Mouse (Mus musculus): ENCODE measurements around the gene Srd5a1. TPM values are rescaled to one million over a fixed set of nuclear protein-coding genes. Genes with fewer than 3 reads are reported as not detected.

Srd5a1 gene
- polyA plus RNA-seq, 1 experiment: 3.4 TPM

DNA sequence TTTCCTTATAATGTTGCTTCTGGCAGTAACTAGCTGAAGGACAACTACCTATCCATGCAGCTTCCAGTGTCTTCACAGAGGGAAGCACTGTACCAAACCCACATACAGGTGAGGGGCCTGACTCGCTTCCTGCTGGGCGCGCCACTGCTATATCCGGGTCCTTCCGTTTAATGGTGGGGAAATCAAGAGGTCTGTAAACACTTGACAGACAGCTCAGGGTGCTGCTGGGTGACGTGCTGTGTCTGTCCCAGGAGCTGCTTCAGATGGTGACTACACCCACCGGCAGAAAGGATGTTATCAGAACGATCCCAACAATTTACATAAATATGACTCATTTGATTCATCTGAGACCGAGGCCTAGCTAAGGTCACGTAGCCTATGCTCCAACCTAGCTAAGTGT, 12.4 kb downstream of the Srd5a1 start:
- Histone ChIP-seq H3K4me3 (replicated peaks; ENCODE audit: extremely low read depth, low read depth, low read length) (no peak overlapping the region), H3K4me1 (ENCODE audit: control insufficient read depth, insufficient read depth, low read length) (no peaks in the 10 kb centered on the region)
- TF ChIP-seq POLR2A (IDR thresholded peaks at IDR 0.05; ENCODE audit: borderline replicate concordance, extremely low read depth, low read depth, low read length): no peak
- TF ChIP-seq CTCF (IDR thresholded peaks at IDR 0.05; ENCODE audit: insufficient read depth, low read length): no peak
- 63% methylated on average over 10 of the region's 10 CpGs for WGBS
- no peak for DNase-seq

DNA sequence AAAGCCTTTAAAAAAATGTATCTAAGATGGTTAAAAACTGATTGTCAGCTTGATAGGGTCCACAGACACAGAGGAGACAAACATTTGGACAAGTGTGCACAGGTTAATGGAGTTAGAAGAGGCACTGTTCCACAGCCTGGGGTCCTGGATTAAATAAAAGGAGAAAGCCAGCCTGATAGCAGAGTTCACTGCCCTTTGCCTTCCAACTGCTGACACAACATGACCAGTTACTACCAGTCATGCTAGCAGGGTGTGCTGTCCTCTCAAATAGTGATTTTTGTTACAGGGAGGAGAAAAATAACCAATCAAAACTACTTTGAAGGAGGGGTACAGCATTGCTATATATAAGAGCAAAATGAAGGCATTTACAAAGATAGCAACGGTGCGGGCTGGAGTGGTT, 14.7 kb downstream of the Srd5a1 start:
- TF ChIP-seq CTCF (IDR thresholded peaks at IDR 0.05; ENCODE audit: insufficient read depth, low read length) (no peak), POLR2A (IDR thresholded peaks at IDR 0.05; ENCODE audit: borderline replicate concordance, extremely low read depth, low read depth, low read length) (no peak)
- no peak for DNase-seq
- 83% methylated on average over 2 of the region's 2 CpGs for WGBS
- H3K4me3 ChIP-seq (replicated peaks; ENCODE audit: extremely low read depth, low read depth, low read length): no peak overlapping the region
- no peaks in the 10 kb centered on the region for H3K4me1 ChIP-seq (ENCODE audit: control insufficient read depth, insufficient read depth, low read length)

DNA sequence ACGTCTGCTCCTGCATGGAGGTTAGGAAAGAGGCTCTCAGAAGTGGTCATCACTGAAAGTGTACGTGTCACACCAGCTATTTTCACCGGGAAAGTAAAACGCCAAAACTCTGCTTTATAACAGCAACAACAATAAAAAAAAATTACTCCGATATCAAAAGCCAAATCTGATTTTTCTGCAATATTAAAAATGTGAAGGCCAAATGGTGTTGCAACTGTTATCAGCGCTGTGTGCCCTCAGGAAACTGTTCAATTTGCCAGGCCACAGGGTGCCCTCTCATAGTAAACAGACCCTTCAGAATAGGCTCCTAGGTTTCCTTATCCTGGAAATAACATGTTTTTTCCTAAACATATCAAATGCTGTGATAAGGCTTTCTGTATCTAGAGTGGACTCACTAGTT, 15.3 kb downstream of the Srd5a1 start:
- no peak overlapping the region for H3K4me3 ChIP-seq (replicated peaks; ENCODE audit: extremely low read depth, low read depth, low read length)
- TF ChIP-seq CTCF (IDR thresholded peaks at IDR 0.05; ENCODE audit: insufficient read depth, low read length): no peak
- 89% methylated on average over 6 of the region's 6 CpGs for WGBS
- no peak for DNase-seq
- H3K4me1 ChIP-seq (ENCODE audit: control insufficient read depth, insufficient read depth, low read length): no peaks in the 10 kb centered on the region

DNA sequence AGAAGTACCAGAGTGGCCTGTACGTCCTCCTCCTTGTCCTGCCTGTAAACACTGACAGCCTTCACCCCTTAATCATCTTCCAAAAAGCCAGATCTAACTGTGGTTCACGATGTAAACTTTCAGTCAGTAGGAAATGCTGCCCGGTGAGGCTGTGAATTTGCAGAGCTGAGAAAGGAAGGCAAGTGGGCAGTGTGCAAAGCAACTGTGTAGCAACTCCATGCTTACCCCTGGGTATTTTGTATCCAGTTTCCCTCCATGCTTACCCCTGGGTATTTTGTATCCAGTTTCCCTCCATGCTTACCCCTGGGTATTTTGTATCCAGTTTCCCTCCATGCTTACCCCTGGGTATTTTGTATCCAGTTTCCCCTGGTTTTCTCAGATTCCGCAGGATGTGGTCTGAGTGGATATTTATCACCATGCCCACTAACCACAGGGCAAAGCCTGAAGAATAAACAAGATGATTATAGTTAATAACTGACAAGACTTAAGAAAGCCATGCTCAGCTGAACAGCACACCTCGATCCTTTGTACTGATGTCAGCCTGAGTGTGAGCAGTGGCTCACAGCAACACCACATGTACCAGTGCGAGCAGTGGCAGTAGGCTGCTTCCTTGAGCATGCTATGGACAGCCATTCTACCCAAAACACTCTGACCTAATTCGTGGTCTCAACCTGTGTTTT, 16.5 kb downstream of the Srd5a1 start:
- H3K4me1 ChIP-seq (ENCODE audit: control insufficient read depth, insufficient read depth, low read length): no peaks in the 10 kb centered on the region
- no peak overlapping the region for H3K4me3 ChIP-seq (replicated peaks; ENCODE audit: extremely low read depth, low read depth, low read length)
- no peak for TF ChIP-seq POLR2A (IDR thresholded peaks at IDR 0.05; ENCODE audit: borderline replicate concordance, extremely low read depth, low read depth, low read length)
- TF ChIP-seq CTCF (IDR thresholded peaks at IDR 0.05; ENCODE audit: insufficient read depth, low read length): no peak
- DNase-seq: no peak
- WGBS: 79% methylated on average over 7 of the region's 7 CpGs

DNA sequence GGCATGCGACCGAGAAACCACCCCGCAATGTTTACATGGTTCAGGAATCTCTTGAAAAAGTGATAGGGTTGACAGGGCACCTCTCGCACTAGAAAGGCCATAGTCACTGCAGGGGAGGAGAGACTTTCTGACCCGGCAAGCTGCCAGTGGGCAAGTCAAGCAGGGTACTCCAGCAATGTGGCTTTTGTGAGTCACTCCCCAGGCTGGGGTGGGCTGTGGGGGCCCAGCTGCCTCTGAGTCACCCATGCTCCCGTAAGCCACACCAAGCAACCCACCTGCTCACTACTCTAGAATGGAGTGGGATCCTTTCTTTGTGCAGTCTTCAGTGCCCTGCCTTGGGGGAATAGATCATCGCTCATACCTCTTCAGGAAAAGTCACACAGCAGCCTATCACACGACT, 17.8 kb downstream of the Srd5a1 start:
- no peak overlapping the region for H3K4me3 ChIP-seq (replicated peaks; ENCODE audit: extremely low read depth, low read depth, low read length)
- WGBS: 51% methylated on average over 8 of the region's 8 CpGs
- no peaks in the 10 kb centered on the region for H3K4me1 ChIP-seq (ENCODE audit: control insufficient read depth, insufficient read depth, low read length)
- TF ChIP-seq POLR2A (IDR thresholded peaks at IDR 0.05; ENCODE audit: borderline replicate concordance, extremely low read depth, low read depth, low read length): no peak
- no peak for TF ChIP-seq CTCF (IDR thresholded peaks at IDR 0.05; ENCODE audit: insufficient read depth, low read length)
- DNase-seq: no peak

DNA sequence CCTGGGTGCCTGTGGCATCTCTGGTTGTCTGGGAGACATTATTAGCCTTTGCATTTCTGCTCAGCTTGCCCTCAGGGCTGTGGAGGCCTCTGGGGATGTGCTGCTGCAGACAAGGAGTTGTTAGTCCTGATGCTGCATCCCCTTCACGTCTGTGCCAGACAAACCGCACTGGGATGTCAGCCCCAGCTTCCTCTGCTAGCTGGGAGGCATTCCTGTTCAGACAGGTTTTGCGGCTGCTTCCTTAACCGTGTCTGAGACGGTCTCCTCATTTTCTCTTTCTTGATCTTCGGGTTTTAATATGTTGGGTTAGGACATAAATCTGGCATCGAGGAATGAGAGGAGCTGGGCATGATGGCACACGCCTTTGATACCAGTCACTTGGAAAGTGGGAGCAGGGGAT, 19.0 kb downstream of the Srd5a1 start:
- no peak overlapping the region for H3K4me3 ChIP-seq (replicated peaks; ENCODE audit: extremely low read depth, low read depth, low read length)
- H3K4me1 ChIP-seq (ENCODE audit: control insufficient read depth, insufficient read depth, low read length): no peaks in the 10 kb centered on the region
- DNase-seq: no peak
- WGBS: 83% methylated on average over 8 of the region's 8 CpGs
- TF ChIP-seq POLR2A (IDR thresholded peaks at IDR 0.05; ENCODE audit: borderline replicate concordance, extremely low read depth, low read depth, low read length) (no peak), CTCF (IDR thresholded peaks at IDR 0.05; ENCODE audit: insufficient read depth, low read length) (no peak)

DNA sequence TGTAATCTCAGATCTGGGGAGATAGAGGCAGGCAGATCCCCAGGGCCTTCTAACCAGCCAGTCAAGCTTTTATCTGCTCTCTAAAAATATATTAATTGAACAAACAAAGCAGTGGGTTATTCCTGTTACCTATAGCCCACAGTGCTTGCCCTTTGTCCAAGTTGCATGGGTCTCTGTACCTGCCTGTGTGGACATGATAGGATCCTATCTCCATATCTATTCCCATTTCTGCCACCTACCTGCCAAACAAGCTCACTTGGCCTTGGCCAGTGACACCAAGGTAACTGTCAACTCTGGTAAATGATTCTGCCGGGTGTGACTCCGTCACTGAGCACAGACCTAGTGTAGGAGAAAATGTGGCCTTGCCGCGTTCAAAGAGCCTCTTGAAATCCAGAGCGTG, 19.9 kb downstream of the Srd5a1 start:
- Histone ChIP-seq H3K4me1 (ENCODE audit: control insufficient read depth, insufficient read depth, low read length) (no peaks in the 10 kb centered on the region), H3K4me3 (replicated peaks; ENCODE audit: extremely low read depth, low read depth, low read length) (no peak overlapping the region)
- 86% methylated on average over 5 of the region's 5 CpGs for WGBS
- TF ChIP-seq POLR2A (IDR thresholded peaks at IDR 0.05; ENCODE audit: borderline replicate concordance, extremely low read depth, low read depth, low read length): no peak
- DNase-seq: no peak

DNA sequence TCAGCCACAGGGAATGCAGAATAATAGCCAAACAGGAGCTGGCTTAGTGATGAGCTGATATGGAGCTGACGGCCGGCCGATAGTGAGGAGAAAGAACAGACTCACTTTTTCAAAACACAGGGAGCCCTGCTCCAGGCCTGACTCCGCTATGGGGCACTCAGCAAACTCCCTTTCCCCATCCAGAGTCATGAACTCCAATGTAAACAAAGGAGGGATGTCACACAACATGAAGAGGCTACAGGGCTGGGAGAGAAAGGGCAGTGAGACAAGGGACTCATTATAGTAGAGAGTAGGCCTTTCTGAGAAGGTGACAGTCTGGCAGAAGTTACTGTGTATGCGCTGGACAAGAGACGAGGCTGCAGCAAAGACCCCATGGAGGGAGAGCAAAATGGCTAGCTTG, 23.0 kb downstream of the Srd5a1 start:
- Histone ChIP-seq H3K4me1 (ENCODE audit: control insufficient read depth, insufficient read depth, low read length) (no peaks in the 10 kb centered on the region), H3K4me3 (replicated peaks; ENCODE audit: extremely low read depth, low read depth, low read length) (no peak overlapping the region)
- TF ChIP-seq POLR2A (IDR thresholded peaks at IDR 0.05; ENCODE audit: borderline replicate concordance, extremely low read depth, low read depth, low read length): no peak
- no peak for TF ChIP-seq CTCF (IDR thresholded peaks at IDR 0.05; ENCODE audit: insufficient read depth, low read length)
- 52% methylated on average over 6 of the region's 6 CpGs for WGBS
- DNase-seq: no peak

DNA sequence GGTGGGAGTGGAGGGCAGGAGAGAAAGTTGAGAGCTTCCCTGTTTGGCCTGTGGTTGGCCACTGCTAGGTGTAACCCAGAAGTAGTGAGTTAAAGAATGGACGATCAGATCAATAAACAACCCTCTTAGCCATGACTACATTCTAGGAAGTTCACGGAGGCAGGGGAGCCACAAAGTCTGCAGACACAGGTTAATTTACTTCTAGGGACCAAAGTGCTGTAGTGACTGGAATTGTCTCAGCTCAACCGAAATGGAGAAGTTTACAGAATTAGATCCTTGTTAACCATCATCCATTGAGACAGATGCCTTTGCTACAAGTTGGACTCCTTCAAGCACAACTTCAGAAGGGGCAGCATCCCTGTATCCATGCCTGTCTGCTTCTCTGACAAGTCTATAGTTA, 23.4 kb downstream of the Srd5a1 start:
- 56% methylated on average over 3 of the region's 3 CpGs for WGBS

DNA sequence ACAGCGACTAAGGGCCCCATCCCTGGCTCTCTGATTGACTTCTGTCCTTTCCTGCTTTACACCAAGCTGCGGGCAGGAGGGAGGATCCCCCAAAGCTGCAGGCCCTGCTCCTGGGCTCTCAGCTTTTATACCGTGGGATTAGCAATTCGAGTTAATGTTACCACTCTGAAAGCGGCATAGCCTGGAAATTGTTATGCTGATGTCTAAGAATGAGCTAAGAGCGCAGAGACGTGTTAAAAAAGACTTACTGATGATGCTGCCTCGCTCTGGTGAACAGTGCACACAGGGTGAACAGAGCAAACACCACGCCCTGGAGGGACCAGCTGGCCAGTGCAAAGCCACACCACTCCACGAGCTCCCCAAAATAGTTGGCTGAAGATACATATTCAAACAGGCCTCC, 24.9 kb downstream of the Srd5a1 start:
- no peak overlapping the region for H3K4me3 ChIP-seq (replicated peaks; ENCODE audit: extremely low read depth, low read depth, low read length)
- DNase-seq: no peak
- H3K4me1 ChIP-seq (ENCODE audit: control insufficient read depth, insufficient read depth, low read length): no peaks in the 10 kb centered on the region
- no peak for TF ChIP-seq POLR2A (IDR thresholded peaks at IDR 0.05; ENCODE audit: borderline replicate concordance, extremely low read depth, low read depth, low read length)
- no peak for TF ChIP-seq CTCF (IDR thresholded peaks at IDR 0.05; ENCODE audit: insufficient read depth, low read length)
- WGBS: 71% methylated on average over 10 of the region's 10 CpGs

More for the DNA sequence above, 23.4 kb downstream of the Srd5a1 start:
- no peak for DNase-seq
- Histone ChIP-seq H3K4me3 (replicated peaks; ENCODE audit: extremely low read depth, low read depth, low read length) (no peak overlapping the region), H3K4me1 (ENCODE audit: control insufficient read depth, insufficient read depth, low read length) (no peaks in the 10 kb centered on the region)
- TF ChIP-seq CTCF (IDR thresholded peaks at IDR 0.05; ENCODE audit: insufficient read depth, low read length) (no peak), POLR2A (IDR thresholded peaks at IDR 0.05; ENCODE audit: borderline replicate concordance, extremely low read depth, low read depth, low read length) (no peak)

Measured in lung, adult 2 months (tissue).